Comparison of ENCODE assay signal across 7 mouse cellular contexts in the genomic region with DNA sequence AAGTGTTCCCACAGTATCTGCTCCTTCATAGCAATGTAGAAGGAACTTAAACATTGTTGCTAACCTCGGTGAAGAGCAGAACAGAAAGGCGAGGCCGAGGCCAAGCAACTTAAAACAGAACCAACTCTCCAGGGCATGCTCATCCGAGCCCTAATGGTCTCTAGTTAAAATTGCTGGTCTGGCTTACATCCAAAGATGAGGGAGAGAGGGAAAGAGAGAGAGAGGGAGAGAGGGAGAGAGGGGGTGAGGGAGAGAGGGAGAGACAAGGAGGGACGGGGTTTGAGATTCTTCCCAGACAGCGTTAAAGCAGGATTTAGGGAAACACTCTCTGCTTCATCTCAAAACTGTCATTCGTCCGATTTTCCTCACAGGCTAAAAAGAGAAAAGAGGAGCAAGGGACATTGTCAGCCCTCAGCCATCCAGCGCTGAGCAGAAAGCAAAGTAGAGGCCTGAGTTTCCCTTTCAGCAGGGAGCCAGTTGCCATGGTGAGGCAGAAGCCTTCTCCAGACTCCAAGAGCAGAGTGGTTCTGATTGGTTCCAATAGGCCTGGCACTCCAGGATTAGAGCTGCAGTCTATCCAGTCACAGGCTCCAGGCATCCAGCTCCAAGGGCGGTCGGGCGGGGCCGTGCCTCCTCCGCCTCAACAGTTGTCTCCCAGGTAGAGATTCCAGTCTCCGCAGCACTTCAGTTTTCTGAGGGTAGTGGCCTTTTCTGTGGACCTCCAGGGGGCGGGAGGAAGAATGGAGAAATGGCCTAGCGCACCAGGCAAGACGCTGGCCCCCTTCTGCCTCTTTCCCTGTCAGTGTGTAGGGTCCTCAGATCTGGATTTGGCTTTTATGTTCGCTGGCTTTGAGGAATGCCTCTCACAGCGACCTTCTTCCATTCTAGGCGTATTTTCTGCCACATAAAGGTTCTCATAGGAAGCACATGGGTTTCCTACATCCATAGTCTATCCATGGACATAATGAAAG.
DNase-seq lines count a peak whose midpoint lies in the region; ATAC-seq and TF ChIP-seq lines count a peak whose summit lies in the region.

No protein-coding gene starts in this region.

- no peak for TF ChIP-seq CTCF in intestine, postnatal 0 days (IDR thresholded peaks at IDR 0.05; ENCODE audit: low read depth)

- no peak overlapping the region for H3K9ac ChIP-seq in ES-E14 (ENCODE audit: insufficient read depth, low read depth, low read length, poor library complexity, severe bottlenecking)
- H3K9ac ChIP-seq in forebrain, embryonic 11.5 days (ENCODE audit: low read length): no peak overlapping the region; the same call in 1 of the 2 replicates
- no peak overlapping the region for H3K9ac ChIP-seq in intestine, postnatal 0 days (ENCODE audit: low read depth, low read length)
- peak overlapping the region; percentile 41; the same call in 1 of the 2 replicates for H3K9ac ChIP-seq in midbrain, embryonic 11.5 days (ENCODE audit: low read length)
- no peak overlapping the region for H3K9ac ChIP-seq in stomach, embryonic 15.5 days

- no peaks in the 10 kb centered on the region; a peak in 1 of 4 replicates for H3K4me1 ChIP-seq in ES-E14 (ENCODE audit: control insufficient read depth in 2 of 2, insufficient read depth in 2 of 2, low read length in 2 of 2, poor library complexity in 1 of 2)
- peaks cover 10% of the 10 kb centered on the region; the same call in 1 of the 2 replicates for H3K4me1 ChIP-seq in forebrain, embryonic 11.5 days (replicated peaks; ENCODE audit: control insufficient read depth, insufficient read depth, low read length)
- H3K4me1 ChIP-seq in intestine, postnatal 0 days (replicated peaks; ENCODE audit: control insufficient read depth, insufficient read depth, low read length): peaks cover 3% of the 10 kb centered on the region; the same call in 1 of the 2 replicates
- peaks cover 11% of the 10 kb centered on the region for H3K4me1 ChIP-seq in midbrain, embryonic 11.5 days (ENCODE audit: control insufficient read depth, insufficient read depth, low read length)
- H3K4me1 ChIP-seq in stomach, embryonic 15.5 days: 0 out of 2 replicates have a peak, but pooled peaks cover 6% of the 10 kb centered on the region

- H3K4me3 ChIP-seq in ES-E14 (ENCODE audit: insufficient read depth in 1 of 2, low read depth in 1 of 2, low read length in 2 of 2, poor library complexity in 1 of 2, severe bottlenecking in 1 of 2): no peak overlapping the region
- peak overlapping the region; percentile 16 for H3K4me3 ChIP-seq in forebrain, embryonic 11.5 days (ENCODE audit: low read depth, low read length)
- H3K4me3 ChIP-seq in intestine, postnatal 0 days (ENCODE audit: low read depth, low read length): no peak overlapping the region
- peak overlapping the region; percentile 9; the same call in 1 of the 2 replicates for H3K4me3 ChIP-seq in midbrain, embryonic 11.5 days (ENCODE audit: low read depth, low read length)
- no peak overlapping the region for H3K4me3 ChIP-seq in stomach, embryonic 15.5 days (replicated peaks)

- ATAC-seq in forebrain, embryonic 11.5 days (replicated peaks; ENCODE audit: low FRiP score): peak; percentile 99
- ATAC-seq in intestine, postnatal 0 days: 0 out of 2 replicates have a peak, but pooled peaks have one; percentile 19
- peak; percentile 99 for ATAC-seq in midbrain, embryonic 11.5 days (ENCODE audit: low FRiP score)
- ATAC-seq in stomach, embryonic 15.5 days (ENCODE audit: insufficient read depth, low FRiP score, low read depth): peak; percentile 77

- no peaks in the 10 kb centered on the region for H3K27me3 ChIP-seq in forebrain, embryonic 11.5 days (ENCODE audit: control insufficient read depth, insufficient read depth, low read length)
- no peaks in the 10 kb centered on the region for H3K27me3 ChIP-seq in intestine, postnatal 0 days (replicated peaks; ENCODE audit: control insufficient read depth, insufficient read depth, low read length)
- H3K27me3 ChIP-seq in midbrain, embryonic 11.5 days (ENCODE audit: control insufficient read depth, insufficient read depth, low read length): no peaks in the 10 kb centered on the region
- no peaks in the 10 kb centered on the region for H3K27me3 ChIP-seq in stomach, embryonic 15.5 days (replicated peaks)

- in situ Hi-C loops in ES-E14 (cut with MboI; ENCODE audit: low sequenced_read_pairs in 2 of 2, unreplicated experiment in 2 of 2): no loop called here

- H3K27ac ChIP-seq in ES-E14 (ENCODE audit: insufficient read depth, low read depth, low read length, poor library complexity, severe bottlenecking): no peak overlapping the region
- peak overlapping the region; percentile 50 for H3K27ac ChIP-seq in forebrain, embryonic 11.5 days (ENCODE audit: low read depth, low read length)
- H3K27ac ChIP-seq in intestine, postnatal 0 days (ENCODE audit: low read depth, low read length): no peak overlapping the region
- peak overlapping the region; percentile 64 for H3K27ac ChIP-seq in midbrain, embryonic 11.5 days (ENCODE audit: low read depth, low read length)
- peak overlapping the region; percentile 51 for H3K27ac ChIP-seq in stomach, embryonic 15.5 days

- H3K9me3 ChIP-seq in ES-E14 (ENCODE audit: control insufficient read depth, insufficient read depth, low read depth, low read length): no peaks in the 10 kb centered on the region
- H3K9me3 ChIP-seq in forebrain, embryonic 11.5 days (ENCODE audit: control insufficient read depth, low read length): no peaks in the 10 kb centered on the region
- no peaks in the 10 kb centered on the region for H3K9me3 ChIP-seq in intestine, postnatal 0 days (ENCODE audit: control insufficient read depth)
- no peaks in the 10 kb centered on the region for H3K9me3 ChIP-seq in midbrain, embryonic 11.5 days (ENCODE audit: control insufficient read depth, low read length)
- H3K9me3 ChIP-seq in stomach, embryonic 15.5 days: no peaks in the 10 kb centered on the region

- peak; percentile 30 for DNase-seq in ES-E14 (ENCODE audit: low read depth, low spot score)
- DNase-seq in adrenal gland, postnatal 25 days: peak; percentile 13
- peak; percentile 78 for DNase-seq in forebrain, embryonic 11.5 days (ENCODE audit: low spot score)
- peak; percentile 95 for DNase-seq in midbrain, embryonic 11.5 days (ENCODE audit: low spot score, missing footprints)
- DNase-seq in gastrocnemius, postnatal 4 days (ENCODE audit: low spot score in 2 of 2): no peak

- H3K4me2 ChIP-seq in forebrain, embryonic 11.5 days (ENCODE audit: low read depth, low read length, severe bottlenecking): peak overlapping the region; percentile 49
- H3K4me2 ChIP-seq in intestine, postnatal 0 days (replicated peaks; ENCODE audit: low read depth): no peak overlapping the region
- H3K4me2 ChIP-seq in midbrain, embryonic 11.5 days: peak overlapping the region; percentile 35
- peak overlapping the region; percentile 32 for H3K4me2 ChIP-seq in stomach, embryonic 15.5 days

- no peaks in the 10 kb centered on the region for H3K36me3 ChIP-seq in ES-E14 (ENCODE audit: control insufficient read depth, insufficient read depth, low read length, poor library complexity, severe bottlenecking)
- no peaks in the 10 kb centered on the region for H3K36me3 ChIP-seq in forebrain, embryonic 11.5 days (ENCODE audit: control insufficient read depth, insufficient read depth, low read length)
- no peaks in the 10 kb centered on the region for H3K36me3 ChIP-seq in intestine, postnatal 0 days (ENCODE audit: control insufficient read depth, insufficient read depth)
- no peaks in the 10 kb centered on the region for H3K36me3 ChIP-seq in midbrain, embryonic 11.5 days (ENCODE audit: control insufficient read depth, insufficient read depth, low read length)
- H3K36me3 ChIP-seq in stomach, embryonic 15.5 days: no peaks in the 10 kb centered on the region

- 7% methylated on average over 21 of the region's 21 CpGs for WGBS in forebrain, embryonic 11.5 days
- 35% methylated on average over 21 of the region's 21 CpGs for WGBS in intestine, postnatal 0 days
- 6% methylated on average over 21 of the region's 21 CpGs for WGBS in midbrain, embryonic 11.5 days
- WGBS in stomach, embryonic 15.5 days: 24% methylated on average over 21 of the region's 21 CpGs

TF ChIP-seq in ES-E14, 5 proteins besides CTCF, POLR2A, EP300 and RAD21:
- TF ChIP-seq ZNF384 (IDR thresholded peaks at IDR 0.05; ENCODE audit: low read depth, low read length): no peak
- no peak for TF ChIP-seq CHD2 (IDR thresholded peaks at IDR 0.05; ENCODE audit: low read depth, low read length)
- TF ChIP-seq HCFC1 (IDR thresholded peaks at IDR 0.05; ENCODE audit: borderline replicate concordance, insufficient read depth, low read length): no peak
- TF ChIP-seq ZC3H11A (IDR thresholded peaks at IDR 0.05; ENCODE audit: borderline replicate concordance, low read depth, low read length): no peak
- no peak for TF ChIP-seq MAFK (IDR thresholded peaks at IDR 0.05; ENCODE audit: insufficient read depth, low read depth, low read length)
TF ChIP-seq in ES-E14: peak in this region for 0.

Comparison
In these comparisons a context has a peak if more than half of its experiments do, and no peak if none do; other contexts are left out.
1. DNase-seq: peak in ES-E14 (single experiment), adrenal gland, postnatal 25 days (single experiment), forebrain, embryonic 11.5 days (single experiment) and midbrain, embryonic 11.5 days (single experiment); none in gastrocnemius, postnatal 4 days (0 of 2).
2. H3K27ac ChIP-seq: peak in forebrain, embryonic 11.5 days (single experiment), midbrain, embryonic 11.5 days (single experiment) and stomach, embryonic 15.5 days (single experiment); none in ES-E14 (single experiment) and intestine, postnatal 0 days (single experiment).
3. H3K4me3 ChIP-seq: peak in forebrain, embryonic 11.5 days (single experiment) and midbrain, embryonic 11.5 days (single experiment); none in ES-E14 (0 of 2), intestine, postnatal 0 days (single experiment) and stomach, embryonic 15.5 days (single experiment).
4. ATAC-seq: peak in every context shown above with its lines; median percentile 99 in forebrain, embryonic 11.5 days; 99 in midbrain, embryonic 11.5 days; 77 in stomach, embryonic 15.5 days; 19 in intestine, postnatal 0 days.